Mouse (Mus musculus): ENCODE results near the gene Fbxo42. TPM values are rescaled to one million over a fixed set of nuclear protein-coding genes. Genes with fewer than 3 reads are reported as not detected.

Gene Fbxo42
- polyA plus RNA-seq, 1 experiment from 2014 or later = 21.8 TPM

DNA sequence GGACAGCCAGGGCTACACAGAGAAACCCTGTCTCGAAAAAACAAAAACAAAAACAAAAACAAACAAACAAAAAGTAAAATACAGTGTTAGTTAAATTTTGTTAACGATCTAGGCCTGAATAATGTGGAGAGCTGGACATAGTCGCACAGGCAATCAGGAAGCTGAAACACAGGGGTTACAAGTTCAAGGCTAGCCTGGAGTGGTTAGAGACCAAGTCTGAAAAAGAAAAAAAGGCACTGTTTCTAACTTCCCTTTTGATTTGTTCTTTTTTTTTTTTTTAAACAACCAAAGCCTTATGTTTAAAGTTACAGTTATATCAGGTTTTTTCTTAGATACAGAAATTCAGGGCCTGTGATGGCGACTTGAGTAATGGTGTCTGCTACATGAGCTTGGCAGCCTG, 12.5 kb downstream of the Fbxo42 start:
- Histone ChIP-seq H3K36me3 (peaks cover 11% of the 10 kb centered on the region), H3K27ac (no peak overlapping the region), H3K27me3 (ENCODE audit: insufficient read depth, poor library complexity, severe bottlenecking) (no peaks in the 10 kb centered on the region), H3K4me1 (peaks cover 32% of the 10 kb centered on the region), H3K4me3 (no peak overlapping the region), H3K9me3 (no peaks in the 10 kb centered on the region)
- no peak for DNase-seq (ENCODE audit: low spot score)
- 93% methylated on average over 4 of the region's 4 CpGs for WGBS

DNA sequence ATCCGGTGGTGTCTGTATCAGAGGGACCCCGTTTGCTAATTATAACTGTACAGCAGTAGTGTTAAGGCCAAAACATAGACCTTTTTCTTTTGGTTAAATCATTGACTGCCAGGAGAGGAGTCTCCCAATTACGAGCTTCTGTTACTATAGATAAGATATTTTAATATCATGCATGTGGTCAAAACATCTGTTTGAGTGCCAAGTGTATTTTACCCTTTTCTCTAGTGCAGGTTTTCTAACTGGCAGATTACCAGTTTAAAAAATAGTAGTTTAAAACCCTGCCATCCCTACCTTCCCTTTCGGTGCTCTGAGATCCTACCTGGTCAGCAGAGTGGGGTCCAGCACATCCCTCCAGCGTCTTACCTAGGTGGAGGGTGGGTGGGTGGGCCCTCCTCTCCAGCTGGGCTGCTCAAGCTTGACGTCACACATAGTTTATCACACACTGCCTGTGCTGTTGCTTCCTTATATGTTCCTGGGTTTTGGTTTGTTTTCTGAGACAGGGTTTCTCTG, 14.0 kb downstream of the Fbxo42 start:
- Histone ChIP-seq H3K9me3 (no peaks in the 10 kb centered on the region), H3K36me3 (peaks cover 13% of the 10 kb centered on the region), H3K4me3 (no peak overlapping the region), H3K4me1 (peaks cover 32% of the 10 kb centered on the region), H3K27ac (no peak overlapping the region), H3K27me3 (ENCODE audit: insufficient read depth, poor library complexity, severe bottlenecking) (no peaks in the 10 kb centered on the region)
- WGBS = 84% methylated on average over 6 of the region's 6 CpGs
- DNase-seq (ENCODE audit: low spot score) = no peak

DNA sequence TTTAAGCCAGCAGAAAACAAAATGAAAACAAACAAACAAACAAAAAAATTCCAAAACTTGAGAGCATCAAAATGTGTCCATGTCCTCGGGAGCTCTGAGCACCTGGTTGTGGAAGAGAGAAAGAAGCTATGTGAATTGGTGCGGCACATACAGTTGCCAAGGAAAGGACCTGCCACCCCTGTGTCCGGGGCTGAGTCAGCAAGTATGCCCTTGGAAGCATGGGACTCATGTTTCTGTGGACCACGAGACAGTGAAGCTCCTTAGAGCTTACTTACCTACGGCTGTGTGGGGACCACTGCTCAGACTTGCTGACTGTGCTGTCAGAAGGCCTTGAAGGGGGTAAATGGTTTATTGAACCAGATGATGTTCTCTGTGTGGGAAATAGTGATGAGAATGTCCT, 16.0 kb downstream of the Fbxo42 start:
- no peak overlapping the region for H3K27ac ChIP-seq
- 94% methylated on average over 5 of the region's 5 CpGs for WGBS
- no peaks in the 10 kb centered on the region for H3K27me3 ChIP-seq (ENCODE audit: insufficient read depth, poor library complexity, severe bottlenecking)
- no peak for DNase-seq (ENCODE audit: low spot score)
- peaks cover 20% of the 10 kb centered on the region for H3K4me1 ChIP-seq
- H3K9me3 ChIP-seq = no peaks in the 10 kb centered on the region
- H3K4me3 ChIP-seq = no peak overlapping the region
- peaks cover 29% of the 10 kb centered on the region for H3K36me3 ChIP-seq

DNA sequence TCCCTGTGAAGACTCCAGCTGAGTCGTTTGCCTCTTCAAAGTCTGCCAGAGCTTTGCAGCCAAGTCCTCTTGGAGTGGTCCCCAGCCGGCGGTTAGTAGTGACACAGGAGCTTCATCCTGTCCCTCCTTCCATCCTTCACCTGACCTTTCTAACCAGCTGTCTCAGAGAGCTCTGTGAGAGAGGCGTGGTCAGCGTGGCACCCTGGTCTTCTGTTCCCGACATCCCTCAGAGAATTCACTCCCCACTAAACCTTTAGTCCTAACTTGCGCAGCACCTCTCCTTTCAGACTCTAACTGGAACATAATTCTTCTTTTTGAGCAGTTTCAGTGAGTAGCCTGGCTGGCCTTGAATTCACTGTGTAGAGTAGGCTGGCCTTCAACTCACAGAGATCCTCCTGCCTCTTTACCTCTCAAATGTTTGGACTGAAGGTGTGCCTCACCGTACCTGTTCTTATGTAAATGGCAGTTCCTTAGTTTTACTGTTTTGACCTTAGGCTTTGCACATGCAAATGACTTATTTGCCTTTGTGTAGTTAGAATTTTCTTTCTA, 18.1 kb downstream of the Fbxo42 start:
- no peak overlapping the region for H3K27ac ChIP-seq
- no peak for DNase-seq (ENCODE audit: low spot score)
- H3K36me3 ChIP-seq = peaks cover 45% of the 10 kb centered on the region
- 69% methylated on average over 8 of the region's 8 CpGs for WGBS
- H3K9me3 ChIP-seq = no peaks in the 10 kb centered on the region
- no peak overlapping the region for H3K4me3 ChIP-seq
- H3K27me3 ChIP-seq (ENCODE audit: insufficient read depth, poor library complexity, severe bottlenecking) = no peaks in the 10 kb centered on the region
- H3K4me1 ChIP-seq = peaks cover 9% of the 10 kb centered on the region; the same call in 1 of the 2 replicates

DNA sequence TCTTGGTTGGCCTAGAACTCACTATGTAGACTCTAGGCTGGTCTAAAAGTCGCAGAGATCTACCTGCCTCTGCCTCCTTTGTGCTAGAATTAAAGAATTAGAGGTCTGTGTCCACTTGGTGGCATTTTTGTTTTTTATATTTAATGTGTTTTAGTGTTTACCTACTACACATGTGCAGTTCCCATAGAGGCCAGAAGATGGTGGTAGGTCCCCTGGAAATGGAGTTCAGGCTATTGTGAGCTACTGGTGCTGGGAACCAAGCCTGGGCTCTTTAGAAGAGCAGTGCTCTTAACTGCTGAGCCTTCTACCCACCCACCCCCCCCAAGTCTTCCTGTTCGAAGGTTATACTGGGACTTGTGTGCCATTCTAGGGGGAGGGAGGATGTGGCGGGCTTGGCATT, 19.4 kb downstream of the Fbxo42 start:
- no peak for DNase-seq (ENCODE audit: low spot score)
- H3K36me3 ChIP-seq = peaks cover 59% of the 10 kb centered on the region
- no peak overlapping the region for H3K27ac ChIP-seq
- no peaks in the 10 kb centered on the region for H3K9me3 ChIP-seq
- H3K4me1 ChIP-seq = peaks cover 9% of the 10 kb centered on the region; the same call in 1 of the 2 replicates
- no peak overlapping the region for H3K4me3 ChIP-seq
- 96% methylated on average over 3 of the region's 3 CpGs for WGBS
- H3K27me3 ChIP-seq (ENCODE audit: insufficient read depth, poor library complexity, severe bottlenecking) = no peaks in the 10 kb centered on the region

DNA sequence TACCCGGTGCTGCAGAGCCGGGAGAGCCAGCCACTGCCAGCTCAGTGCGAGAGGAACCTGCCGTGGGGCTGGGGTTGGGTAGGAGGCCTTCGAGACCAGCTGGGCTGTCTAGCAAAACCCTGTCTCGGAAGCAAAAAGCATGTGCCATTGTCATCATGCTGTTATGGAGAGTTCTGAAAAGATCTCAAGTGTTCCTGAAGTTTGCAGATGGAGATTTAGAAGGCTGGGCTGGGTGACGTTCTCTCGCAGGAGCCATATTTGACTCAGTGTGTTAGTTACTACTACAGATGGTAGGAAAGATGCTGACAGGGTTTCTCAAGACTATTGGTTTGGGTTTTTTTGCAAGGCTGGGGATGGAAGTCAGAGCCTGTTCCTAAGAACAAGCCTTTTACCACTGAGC, 24.4 kb downstream of the Fbxo42 start:
- Histone ChIP-seq H3K4me3 (no peak overlapping the region), H3K36me3 (peaks cover 58% of the 10 kb centered on the region), H3K9me3 (no peaks in the 10 kb centered on the region), H3K27me3 (ENCODE audit: insufficient read depth, poor library complexity, severe bottlenecking) (no peaks in the 10 kb centered on the region), H3K27ac (no peak overlapping the region), H3K4me1 (peaks cover 11% of the 10 kb centered on the region; the same call in 1 of the 2 replicates)
- 88% methylated on average over 8 of the region's 8 CpGs for WGBS
- DNase-seq (ENCODE audit: low spot score) = no peak

DNA sequence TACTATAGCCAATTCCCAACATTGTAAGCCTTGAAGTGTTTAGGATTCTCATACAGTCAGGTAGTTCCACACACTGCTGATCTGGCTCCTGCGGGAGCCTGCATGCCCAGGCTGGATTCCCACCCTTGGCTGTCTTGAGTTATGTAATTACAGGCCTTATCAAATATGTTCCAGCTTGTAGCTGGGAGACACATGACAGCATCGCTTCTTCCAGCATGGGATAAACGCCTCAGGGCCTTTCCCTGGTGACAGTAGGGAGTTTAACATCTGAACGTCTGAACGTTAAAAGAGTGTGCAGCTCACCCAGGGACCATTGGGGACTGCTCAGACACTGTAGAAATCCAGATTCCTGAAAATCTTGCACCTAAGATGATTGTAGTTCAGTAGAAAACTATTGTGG, 28.1 kb downstream of the Fbxo42 start:
- Histone ChIP-seq H3K27ac (no peak overlapping the region), H3K27me3 (ENCODE audit: insufficient read depth, poor library complexity, severe bottlenecking) (no peaks in the 10 kb centered on the region), H3K4me1 (peaks cover 13% of the 10 kb centered on the region; the same call in 1 of the 2 replicates), H3K4me3 (no peak overlapping the region), H3K36me3 (peaks cover 48% of the 10 kb centered on the region), H3K9me3 (no peaks in the 10 kb centered on the region)
- DNase-seq (ENCODE audit: low spot score) = no peak
- WGBS = 78% methylated on average over 5 of the region's 5 CpGs

DNA sequence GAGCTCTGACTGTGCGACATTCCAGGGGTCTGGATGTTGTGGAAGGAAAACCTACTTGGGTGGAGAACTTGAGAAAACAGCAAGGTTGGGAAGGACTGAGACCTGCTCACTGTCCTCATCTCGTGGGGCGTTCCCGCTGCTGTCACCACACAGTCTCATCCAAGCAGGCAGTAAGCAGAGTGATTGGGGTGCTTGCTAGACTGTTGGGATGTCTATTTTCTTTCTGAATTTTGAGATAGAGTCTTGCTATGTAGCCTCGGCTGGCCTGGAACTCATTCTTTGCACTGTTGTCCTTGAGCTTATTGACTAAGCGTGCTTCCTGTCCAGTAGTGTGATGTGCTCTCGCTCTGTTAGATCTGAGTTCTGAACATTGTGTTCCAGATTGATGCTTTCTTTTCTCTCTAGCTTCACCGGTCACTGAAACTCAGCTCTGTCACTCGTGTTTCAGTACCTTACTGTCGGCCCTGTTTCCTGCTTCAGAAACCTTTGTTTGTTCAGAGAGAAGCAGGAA, 28.7 kb downstream of the Fbxo42 start:
- Histone ChIP-seq H3K27ac (no peak overlapping the region), H3K36me3 (peaks cover 48% of the 10 kb centered on the region)
- 83% methylated on average over 10 of the region's 10 CpGs for WGBS

DNA sequence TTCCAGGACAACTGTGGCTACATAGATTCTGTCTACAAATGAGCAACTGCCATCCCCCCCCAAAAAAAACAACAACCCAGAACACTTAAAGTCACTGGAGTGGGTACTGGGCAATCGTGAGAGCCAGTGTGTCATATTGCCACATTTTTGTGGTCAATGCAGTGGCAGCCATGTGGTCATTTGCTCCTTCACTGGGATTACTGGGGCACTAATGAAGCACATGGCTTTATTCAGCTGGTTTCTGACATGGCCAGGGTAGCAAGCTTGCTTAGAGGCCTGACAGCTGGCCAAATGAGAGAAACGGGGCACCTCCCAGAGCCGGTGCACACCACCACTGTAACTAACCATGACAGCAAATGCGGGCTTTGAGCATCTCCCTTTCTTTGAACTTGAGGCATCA, 30.8 kb downstream of the Fbxo42 start:
- 89% methylated on average over 4 of the region's 4 CpGs for WGBS
- H3K9me3 ChIP-seq = no peaks in the 10 kb centered on the region
- no peak overlapping the region for H3K4me3 ChIP-seq
- no peak for DNase-seq (ENCODE audit: low spot score)
- H3K36me3 ChIP-seq = peaks cover 55% of the 10 kb centered on the region
- peaks cover 13% of the 10 kb centered on the region; the same call in 1 of the 2 replicates for H3K4me1 ChIP-seq
- H3K27ac ChIP-seq = no peak overlapping the region
- H3K27me3 ChIP-seq (ENCODE audit: insufficient read depth, poor library complexity, severe bottlenecking) = no peaks in the 10 kb centered on the region

More for the DNA sequence above, 28.7 kb downstream of the Fbxo42 start:
- H3K4me1 ChIP-seq = peaks cover 13% of the 10 kb centered on the region; the same call in 1 of the 2 replicates
- no peaks in the 10 kb centered on the region for H3K27me3 ChIP-seq (ENCODE audit: insufficient read depth, poor library complexity, severe bottlenecking)
- H3K9me3 ChIP-seq = no peaks in the 10 kb centered on the region
- H3K4me3 ChIP-seq = no peak overlapping the region
- no peak for DNase-seq (ENCODE audit: low spot score)

DNA sequence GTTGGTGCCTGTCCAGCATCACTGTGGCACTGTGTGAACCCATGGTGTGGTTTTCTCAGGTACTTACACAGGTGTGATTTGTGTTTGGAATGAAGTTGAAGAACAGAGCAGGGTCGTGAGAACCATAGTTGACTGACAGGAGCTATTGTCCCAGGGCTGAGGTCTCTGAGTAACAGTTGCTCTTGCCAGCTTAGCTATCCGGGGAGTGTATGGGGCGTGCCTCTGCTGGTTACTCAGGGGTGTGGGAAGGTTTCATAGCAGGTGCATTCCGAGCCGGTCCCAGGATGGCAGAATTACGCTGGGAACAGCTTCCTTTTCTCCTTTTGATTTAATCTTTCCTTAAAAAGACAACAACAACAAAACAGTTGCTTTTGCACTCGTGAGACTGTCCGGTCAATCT, 33.1 kb downstream of the Fbxo42 start:
- H3K4me3 ChIP-seq = no peak overlapping the region
- H3K27ac ChIP-seq = no peak overlapping the region
- no peaks in the 10 kb centered on the region for H3K27me3 ChIP-seq (ENCODE audit: insufficient read depth, poor library complexity, severe bottlenecking)
- H3K36me3 ChIP-seq = peaks cover 58% of the 10 kb centered on the region
- WGBS = 88% methylated on average over 8 of the region's 8 CpGs
- H3K4me1 ChIP-seq = peaks cover 14% of the 10 kb centered on the region
- DNase-seq (ENCODE audit: low spot score) = no peak
- H3K9me3 ChIP-seq = no peaks in the 10 kb centered on the region

DNA sequence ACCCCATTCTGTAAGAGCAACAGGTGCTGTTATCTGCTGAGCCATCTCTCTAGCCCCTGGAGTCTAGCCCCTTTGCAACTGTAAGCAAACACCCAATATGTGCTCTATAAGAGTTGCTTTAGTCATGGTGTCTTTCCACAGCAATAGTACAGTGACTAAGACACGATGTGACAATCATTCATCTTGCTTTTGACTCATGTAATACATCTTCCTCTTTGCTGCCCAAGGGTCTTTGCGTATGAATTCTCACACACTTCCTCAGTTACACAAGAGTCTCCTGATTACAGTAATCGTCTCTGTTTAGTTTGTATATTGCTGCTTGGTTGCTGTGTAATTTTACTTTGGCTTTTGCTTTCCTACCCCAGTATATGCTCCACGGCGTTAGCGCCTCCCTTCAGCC, 34.3 kb downstream of the Fbxo42 start:
- H3K9me3 ChIP-seq = no peaks in the 10 kb centered on the region
- no peak overlapping the region for H3K4me3 ChIP-seq
- 95% methylated on average over 6 of the region's 6 CpGs for WGBS
- no peaks in the 10 kb centered on the region for H3K27me3 ChIP-seq (ENCODE audit: insufficient read depth, poor library complexity, severe bottlenecking)
- DNase-seq (ENCODE audit: low spot score) = no peak
- H3K36me3 ChIP-seq = peaks cover 55% of the 10 kb centered on the region
- peaks cover 15% of the 10 kb centered on the region for H3K4me1 ChIP-seq
- no peak overlapping the region for H3K27ac ChIP-seq

DNA sequence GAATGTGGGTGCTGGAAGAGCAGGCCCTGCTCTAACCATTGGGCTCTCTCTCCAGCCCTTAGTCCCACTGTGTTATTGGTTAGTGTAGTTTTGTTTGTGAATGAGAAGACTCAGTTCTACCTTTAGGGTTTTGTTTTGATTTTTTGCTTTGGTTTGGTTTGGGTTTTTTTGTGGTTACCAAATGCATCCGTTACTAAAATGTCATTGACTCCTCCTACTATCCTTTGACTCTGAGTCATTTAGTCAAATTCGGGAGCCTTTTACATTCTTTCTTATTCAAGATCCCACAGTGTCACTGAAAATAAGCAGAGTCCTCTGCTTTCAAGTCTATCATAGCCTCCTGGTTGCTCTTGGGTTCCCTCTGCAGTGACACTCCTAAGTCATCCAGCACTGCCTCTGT, 36.2 kb downstream of the Fbxo42 start:
- H3K36me3 ChIP-seq = peaks cover 42% of the 10 kb centered on the region
- no peak overlapping the region for H3K4me3 ChIP-seq
- H3K27me3 ChIP-seq (ENCODE audit: insufficient read depth, poor library complexity, severe bottlenecking) = no peaks in the 10 kb centered on the region
- no peak overlapping the region for H3K27ac ChIP-seq
- no peaks in the 10 kb centered on the region for H3K9me3 ChIP-seq
- peaks cover 19% of the 10 kb centered on the region for H3K4me1 ChIP-seq
- DNase-seq (ENCODE audit: low spot score) = no peak
- 88% methylated on average over 2 of the region's 2 CpGs for WGBS

DNA sequence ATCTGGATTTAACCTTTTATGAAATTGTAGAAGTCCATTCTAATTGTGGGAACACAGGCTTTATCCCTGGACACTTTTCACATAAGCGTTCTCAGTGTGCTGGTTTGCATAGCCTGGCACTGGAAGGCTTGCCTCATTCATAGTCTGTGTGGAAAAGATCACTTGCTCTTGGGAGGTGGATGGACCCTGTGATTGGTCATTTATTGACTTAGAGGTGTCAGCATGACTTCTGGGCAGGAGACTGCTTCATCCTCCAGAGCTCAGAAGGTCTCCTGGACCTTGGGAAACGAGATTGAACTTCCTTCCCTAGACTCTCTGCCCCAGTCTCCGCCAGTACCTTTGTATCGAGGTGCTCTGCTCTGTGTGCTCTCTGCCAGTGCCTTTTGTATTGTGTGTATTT, 36.7 kb downstream of the Fbxo42 start:
- Histone ChIP-seq H3K27me3 (ENCODE audit: insufficient read depth, poor library complexity, severe bottlenecking) (no peaks in the 10 kb centered on the region), H3K27ac (no peak overlapping the region), H3K9me3 (no peaks in the 10 kb centered on the region), H3K36me3 (peaks cover 44% of the 10 kb centered on the region), H3K4me1 (peaks cover 19% of the 10 kb centered on the region), H3K4me3 (no peak overlapping the region)
- DNase-seq (ENCODE audit: low spot score) = no peak
- WGBS = 92% methylated on average over 4 of the region's 4 CpGs

Data from heart, embryonic 10.5 days (tissue).